Comparison of ENCODE assay signal across 18 mouse cellular contexts in genomic region chr10:68818065-68818759, GRCm38 (mm10).
"Had no signal": no experiment of that assay in that cellular context is flagged by ENCODE, and none has a peak within 500 bp of the region (broad histone marks: within the 10 kb centered on the region; RNA-seq: fewer than 3 reads in every experiment).

No protein-coding gene starts in this region.

- H3K27me3 ChIP-seq: midbrain, embryonic 12.5 days; neural tube, embryonic 13.5 days; neural tube, embryonic 15.5 days had no signal

- H3K9ac ChIP-seq: lung, embryonic 14.5 days; midbrain, embryonic 12.5 days; neural tube, embryonic 13.5 days; neural tube, embryonic 15.5 days had no signal

- DNase-seq: lung, adult 18-20 months; lung, embryonic 14.5 days; lung, postnatal 10 days; lung, postnatal 4 days; midbrain, embryonic 14.5 days; retina, postnatal 1 day; right cerebral cortex, adult 18-20 months; right cerebral cortex, postnatal 25 days; right cerebral cortex, postnatal 4 days; spleen, adult 18-20 months; thymus, adult 2 months; thymus, postnatal 25 days; thymus, postnatal 4 days had no signal

- H3K27ac ChIP-seq: midbrain, embryonic 12.5 days; neural tube, embryonic 13.5 days; neural tube, embryonic 15.5 days had no signal

- H3K9me3 ChIP-seq: midbrain, embryonic 12.5 days; neural tube, embryonic 13.5 days; neural tube, embryonic 15.5 days had no signal

- H3K4me2 ChIP-seq: lung, embryonic 14.5 days; midbrain, embryonic 12.5 days; neural tube, embryonic 13.5 days; neural tube, embryonic 15.5 days had no signal

- H3K4me3 ChIP-seq: midbrain, embryonic 12.5 days; myocyte; neural tube, embryonic 13.5 days; neural tube, embryonic 15.5 days had no signal

- ATAC-seq: midbrain, embryonic 16.5 days had no signal

- H3K4me1 ChIP-seq: midbrain, embryonic 12.5 days; neural tube, embryonic 13.5 days; neural tube, embryonic 15.5 days had no signal

- H3K36me3 ChIP-seq: midbrain, embryonic 12.5 days; neural tube, embryonic 13.5 days; neural tube, embryonic 15.5 days had no signal
